Mouse (Mus musculus) brain, embryonic 18.5 days (tissue): ENCODE measurements around the gene Dlx2.

ENCODE experiments used
- DNase-seq: peaks from one replicate; pipeline ENCODE4 v3.0.0-alpha.2; 2012; ENCODE audit warnings: low read depth, low spot score

Dlx2 gene

DNA sequence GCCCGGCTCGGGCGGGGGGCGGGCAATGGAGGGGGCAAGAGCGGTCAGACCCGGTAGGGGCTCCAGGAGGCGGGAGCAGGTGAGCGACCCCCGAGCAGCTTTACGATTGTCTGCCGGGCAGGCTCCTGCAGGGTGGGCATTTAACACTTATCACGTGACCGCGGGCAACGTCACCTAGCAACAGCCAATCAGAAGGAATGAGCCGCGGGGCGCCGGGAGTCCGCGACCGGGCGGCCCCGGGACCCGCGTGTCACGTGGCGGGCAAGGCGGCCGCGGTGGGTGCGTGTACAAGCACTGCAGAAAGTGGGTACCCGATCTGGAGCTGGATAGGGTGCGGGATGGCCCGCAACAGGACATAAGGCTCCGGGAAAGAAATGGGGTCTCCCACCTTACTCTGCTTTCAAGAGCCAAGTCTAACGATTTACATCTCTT, at the start of gene Dlx2:
TSS of gene Dlx2 (minus strand) at position 115 of the 432 bp plus-strand sequence.
- no peak for DNase-seq

- no peak for DNase-seq
These were observed 47.9 kb upstream of the Dlx2 start for GRCm38 (mm10) chr2:71594466-71594865.

DNA sequence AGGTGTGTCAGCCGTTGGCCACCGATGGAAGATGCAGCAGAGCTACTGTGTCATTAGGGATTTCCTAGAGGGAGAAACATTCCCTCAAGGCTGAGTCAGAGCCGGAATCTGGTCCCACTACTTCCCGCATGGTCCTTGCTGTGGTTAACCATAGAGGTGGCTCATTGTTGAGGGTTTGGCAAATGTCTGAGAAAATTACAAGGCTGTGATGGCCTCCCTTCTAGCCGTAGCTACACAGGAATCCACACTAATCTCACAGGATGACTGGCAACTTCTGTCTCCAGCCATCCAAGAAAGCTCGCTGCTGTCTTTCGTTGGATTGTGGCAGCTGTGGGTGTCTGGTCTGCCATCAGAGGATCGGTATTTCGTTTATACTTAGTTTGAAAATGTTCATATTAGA, 42.6 kb upstream of the Dlx2 start:
- DNase-seq = no peak

DNA sequence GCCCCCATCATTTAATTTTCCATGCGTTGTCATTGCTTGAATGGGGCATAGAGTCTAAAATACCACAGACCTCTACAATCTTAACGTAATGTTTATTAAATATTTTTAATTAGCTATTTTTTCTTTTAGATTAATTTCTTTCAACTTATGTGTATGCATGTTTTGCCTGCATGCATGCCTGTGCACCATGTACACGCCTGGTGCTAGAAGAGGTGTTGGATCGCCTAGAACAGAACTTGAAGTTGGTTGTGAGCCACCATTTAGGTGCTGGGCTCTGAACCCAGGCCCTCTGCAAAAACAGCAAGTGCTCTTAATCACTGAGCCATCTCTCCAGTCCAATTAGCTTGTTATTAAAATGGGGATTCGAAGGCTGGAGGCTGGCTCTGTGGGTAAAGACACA, 34.9 kb upstream of the Dlx2 start:
- DNase-seq = no peak

- DNase-seq = no peak
These were observed 34.3 kb upstream of the Dlx2 start for GRCm38 (mm10) chr2:71580632-71581466.

DNA sequence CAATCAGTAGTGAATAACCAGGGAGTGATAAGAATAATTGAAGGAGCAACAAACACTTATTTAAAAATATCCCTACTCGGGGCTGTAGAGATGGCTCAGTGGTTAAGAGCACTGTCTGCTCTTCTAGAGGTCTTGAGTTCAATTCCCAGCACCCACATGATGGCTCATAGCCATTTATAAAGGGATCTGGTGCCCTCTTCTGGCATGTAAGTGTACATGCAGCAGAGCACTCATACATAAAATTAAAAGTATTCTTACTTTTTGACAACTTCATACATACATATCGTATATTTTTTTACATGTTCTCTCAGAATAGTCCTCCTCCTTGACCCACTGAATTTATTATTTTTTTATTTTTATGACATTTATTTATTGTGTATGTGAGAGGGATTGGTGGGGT, 30.5 kb upstream of the Dlx2 start:
- DNase-seq = no peak

DNA sequence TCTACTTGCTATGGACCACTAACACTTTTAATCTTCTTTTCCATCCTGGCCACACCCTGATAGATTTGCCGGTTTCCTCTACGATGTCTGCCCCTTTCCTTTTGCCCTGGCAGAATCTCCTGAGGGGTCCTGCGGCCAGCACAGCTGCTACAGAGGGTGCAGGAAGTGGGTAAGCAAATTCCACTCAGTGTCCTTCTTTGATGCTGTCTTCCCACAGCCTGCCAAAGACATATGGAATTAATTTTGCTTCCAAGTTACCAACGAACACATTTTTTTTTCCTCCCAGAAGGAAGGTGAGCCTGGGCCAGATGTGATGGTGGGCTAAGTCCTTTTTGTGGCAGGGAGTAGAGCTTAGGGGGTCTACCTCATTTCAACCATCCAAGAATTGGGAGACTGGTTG, 27.2 kb upstream of the Dlx2 start:
- no peak for DNase-seq

GRCm38 (mm10) chr2:71566466-71566865, 19.9 kb upstream of the Dlx2 start:
- no peak for DNase-seq

DNA sequence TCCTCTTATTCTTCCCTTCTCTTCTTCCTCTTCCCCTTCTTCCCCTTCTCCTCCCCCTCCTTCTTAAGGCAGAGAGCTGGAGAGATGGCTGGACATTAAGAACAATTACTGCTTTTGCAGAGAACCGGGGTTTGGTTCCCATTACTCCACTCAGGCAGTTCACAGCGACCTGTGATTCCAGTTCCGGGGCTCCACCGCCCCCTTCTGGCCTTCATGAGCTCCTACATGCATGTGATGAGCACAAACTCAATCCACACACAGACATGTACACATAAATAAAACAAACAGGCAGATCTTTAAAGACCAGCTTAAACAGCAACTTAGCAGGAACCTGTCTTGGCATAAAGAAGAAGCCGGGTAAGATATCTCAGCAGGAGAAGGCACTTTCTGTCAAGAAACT, 9.5 kb upstream of the Dlx2 start:
- DNase-seq = no peak

GRCm38 (mm10) chr2:71551704-71552103, 5.2 kb upstream of the Dlx2 start:
- no peak for DNase-seq

DNA sequence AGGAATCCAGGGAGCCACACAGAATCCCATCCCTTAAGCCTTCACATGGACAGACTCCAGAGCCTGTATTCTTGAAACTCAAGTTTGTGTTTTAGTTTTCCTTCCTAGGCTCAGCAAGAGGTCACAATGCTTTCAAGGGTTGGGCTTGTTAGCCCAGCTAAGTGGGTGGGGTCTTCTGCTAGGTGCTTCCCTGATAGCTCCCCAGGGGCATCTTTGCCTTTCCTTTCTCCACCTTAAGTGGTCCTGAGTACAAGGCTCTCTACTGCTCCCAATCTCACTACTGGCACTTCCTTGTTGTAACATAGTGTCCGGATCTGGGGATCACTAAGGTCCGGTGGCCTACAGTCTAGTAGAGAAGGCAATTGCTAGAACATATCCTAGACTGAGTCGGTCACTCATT, 3.8 kb upstream of the Dlx2 start:
- DNase-seq = no peak

GRCm38 (mm10) chr2:71547829-71548228, 1.3 kb upstream of the Dlx2 start:
- DNase-seq = no peak

GRCm38 (mm10) chr2:71545882-71546639, 493 bp downstream of the Dlx2 start:
- DNase-seq = no peak

DNA sequence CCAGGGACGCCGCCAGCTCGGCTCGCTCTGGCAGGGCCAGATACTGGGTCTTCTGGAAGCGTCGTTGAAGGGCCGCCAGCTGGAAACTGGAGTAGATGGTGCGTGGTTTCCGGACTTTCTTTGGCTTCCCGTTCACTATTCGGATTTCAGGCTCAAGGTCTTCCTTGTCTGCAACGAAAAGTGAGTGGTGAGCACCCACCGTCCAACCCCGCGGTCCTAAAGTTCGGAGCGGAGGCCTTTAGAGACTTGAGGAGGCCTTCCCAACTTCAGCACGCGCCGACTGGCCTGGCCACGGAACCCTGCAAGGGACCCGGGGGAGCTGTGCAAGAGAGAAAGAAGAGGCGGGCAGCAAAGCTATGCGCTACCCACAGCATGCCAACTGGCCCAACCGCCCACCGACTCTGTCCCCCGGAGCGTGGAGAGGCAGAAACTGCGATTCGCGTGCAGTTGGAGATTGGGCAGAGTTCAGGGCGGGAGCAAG, 1.1 kb downstream of the Dlx2 start:
- DNase-seq = no peak

DNA sequence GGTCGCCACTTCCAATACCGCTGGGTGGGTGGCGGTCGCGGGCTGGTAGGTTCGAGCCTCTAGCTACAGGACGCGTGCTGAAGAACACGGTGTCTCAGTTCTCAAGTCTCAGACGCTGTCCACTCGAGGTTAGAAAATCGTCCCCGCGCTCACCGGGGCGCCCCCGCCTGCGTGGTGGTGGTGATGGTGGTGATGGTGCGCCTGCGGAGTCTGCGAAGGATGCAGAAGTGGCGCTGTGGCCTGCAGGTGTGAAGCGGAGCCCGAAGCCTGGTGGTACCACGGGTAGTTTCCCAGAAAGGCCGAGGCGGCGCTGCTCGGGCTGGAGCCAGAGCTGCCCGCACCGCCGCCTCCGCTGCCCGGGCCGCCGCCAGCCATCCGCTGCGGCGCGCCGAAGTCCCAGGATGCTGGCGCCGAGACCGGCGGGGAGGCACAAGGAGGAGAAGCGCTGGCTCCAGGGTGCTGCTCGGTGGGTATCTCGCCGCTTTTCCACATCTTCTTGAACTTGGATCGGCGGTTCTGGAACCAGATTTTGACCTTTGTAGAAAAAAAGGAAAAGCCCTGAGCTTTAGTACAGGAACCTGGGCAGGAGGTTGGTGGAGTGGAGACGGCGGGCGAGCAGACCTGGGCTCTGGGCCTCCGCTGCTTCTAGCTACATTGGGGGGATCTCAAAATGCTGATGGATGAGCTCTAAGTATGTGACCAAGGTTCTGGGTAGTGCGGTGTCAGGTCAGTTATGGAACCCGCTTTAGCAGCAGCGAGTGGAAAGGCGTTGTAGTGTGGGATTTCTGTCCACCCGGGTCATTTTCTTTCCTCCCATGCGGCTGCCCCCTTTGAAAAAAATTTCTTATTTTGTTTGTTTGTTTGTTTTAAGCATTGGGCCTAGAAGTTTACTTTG, 1.9 kb downstream of the Dlx2 start:
- DNase-seq = no peak

DNA sequence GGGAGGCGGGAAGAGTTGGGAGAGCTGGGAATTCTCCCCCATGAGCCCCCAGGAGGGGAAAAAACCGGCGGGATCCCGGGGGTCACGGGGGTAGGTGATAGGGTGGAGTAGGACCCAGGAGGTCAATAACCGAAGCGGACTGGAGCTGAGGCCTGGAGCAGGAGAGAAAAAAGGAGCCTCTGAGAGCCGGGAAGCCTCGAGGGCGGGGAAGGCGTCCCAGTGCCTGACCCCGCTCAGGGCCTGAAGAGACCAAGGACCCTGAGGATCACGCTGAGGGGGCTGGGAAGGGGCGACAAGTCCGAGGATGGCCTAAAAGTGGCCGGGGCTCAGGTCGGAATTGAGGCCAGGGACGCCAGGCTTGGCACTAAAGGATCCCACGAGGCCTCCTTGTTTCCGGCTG, 2.6 kb downstream of the Dlx2 start:
- no peak for DNase-seq

GRCm38 (mm10) chr2:71543531-71543930, 3.0 kb downstream of the Dlx2 start:
- no peak for DNase-seq

- no peak for DNase-seq
These were observed 3.7 kb downstream of the Dlx2 start for GRCm38 (mm10) chr2:71542816-71543301.

GRCm38 (mm10) chr2:71542227-71542815, 4.2 kb downstream of the Dlx2 start:
- DNase-seq = no peak

DNA sequence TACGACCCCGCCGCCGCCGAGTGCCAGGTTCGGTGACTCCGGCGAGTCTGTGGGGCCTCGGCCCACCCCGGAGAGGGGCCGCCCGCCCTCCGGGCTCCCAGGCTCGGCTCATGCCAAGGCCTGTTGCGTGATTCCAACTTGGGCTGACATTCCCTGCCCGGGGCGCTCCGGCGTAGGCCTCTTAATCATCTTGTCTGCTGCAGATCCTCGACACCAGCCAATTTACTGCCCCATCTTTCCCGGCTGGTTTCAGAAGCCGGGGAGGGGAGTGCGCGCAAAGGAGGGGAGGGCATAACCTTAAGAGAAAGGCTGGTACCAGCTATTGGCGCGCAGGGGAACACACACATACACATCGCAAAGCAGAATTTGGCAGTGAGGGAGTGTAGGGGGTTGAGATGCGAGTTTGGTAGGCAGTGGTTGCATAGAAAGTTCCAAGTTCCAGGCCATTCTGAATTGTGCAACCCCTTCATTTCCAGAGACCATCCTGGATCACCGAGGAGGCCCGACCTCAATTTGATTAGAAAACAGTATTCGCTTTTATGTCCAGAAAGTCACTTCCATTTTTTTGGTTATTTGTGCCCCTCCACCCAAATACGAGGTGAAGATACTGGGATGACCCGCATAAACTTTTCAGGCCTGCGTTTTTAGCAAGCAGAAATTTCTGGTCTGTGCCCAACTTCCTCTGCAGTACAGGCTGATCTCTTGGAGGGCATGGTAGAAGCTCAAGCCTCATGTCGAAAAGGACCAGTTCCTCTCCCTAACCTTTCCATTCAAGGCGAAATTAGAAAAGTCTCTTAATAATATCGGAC, 4.9 kb downstream of the Dlx2 start:
- DNase-seq = no peak
